Mouse (Mus musculus): Measurements from ENCODE around the gene Gm5800.
A peak's percentile ranks its signal among the peaks of the same experiment; 100 is the strongest.
"Not testable (repeated sequence)": the region's sequence is repeated elsewhere in the genome, so short reads cannot be mapped to it uniquely, and the experiment has no call there.

Gm5800 gene

GRCm38 (mm10) chr14:51717083-51717482 is at the start of gene Gm5800:
Gene Gm5800, minus strand, starts transcription at chr14:51717183.
- no peak for DNase-seq

GRCm38 (mm10) chr14:51755944-51756343 is 39.0 kb upstream of the Gm5800 start:
- DNase-seq, result no peak

- DNase-seq, result peak; percentile 2
Measured at GRCm38 (mm10) chr14:51740347-51741170, 23.6 kb upstream of the Gm5800 start.

DNA sequence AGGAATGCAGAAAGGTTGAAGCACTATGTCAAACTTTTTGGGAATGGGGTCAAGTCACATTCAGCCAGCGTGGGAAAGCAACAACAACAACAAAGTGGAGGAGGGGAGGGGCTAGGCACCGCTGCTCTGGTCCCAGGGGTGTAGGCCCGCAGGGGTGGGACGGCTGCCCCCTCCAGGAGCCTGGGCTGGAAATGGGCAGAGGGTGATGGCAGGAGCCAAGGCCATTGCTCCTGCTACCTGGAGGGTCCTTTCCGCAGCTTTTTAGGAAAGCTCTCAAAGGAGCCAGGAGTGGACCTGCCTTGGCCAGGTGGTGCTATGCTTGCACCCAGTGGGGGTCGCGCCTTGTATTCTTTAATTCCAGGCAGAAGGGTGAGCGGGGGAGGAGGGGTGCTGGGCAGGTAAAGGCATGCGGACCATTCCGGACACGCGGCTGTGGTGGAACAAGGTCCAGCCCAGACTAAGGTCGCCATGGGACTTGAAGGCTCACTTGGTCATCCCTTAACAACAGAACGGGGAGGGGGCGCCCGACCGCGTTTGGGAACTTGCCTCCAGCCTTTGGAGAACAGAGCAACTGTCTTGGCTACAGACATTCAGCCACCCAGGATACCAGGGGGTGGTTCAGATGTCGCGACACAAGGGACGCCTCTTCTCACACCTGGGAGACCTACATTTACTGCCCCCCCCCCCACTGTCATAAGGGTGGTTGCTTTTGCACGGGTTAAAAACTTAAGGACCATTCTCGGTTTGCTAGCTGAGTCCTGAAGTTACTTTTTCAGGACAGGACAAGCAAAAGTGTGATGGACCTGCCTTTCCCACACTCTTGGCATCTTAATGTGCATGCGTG is 22.4 kb upstream of the Gm5800 start:
- peak; percentile 1 for DNase-seq

GRCm38 (mm10) chr14:51738411-51739149 is 21.6 kb upstream of the Gm5800 start:
- peak; percentile 24 for DNase-seq

- DNase-seq, result peak; percentile 1
Measured at GRCm38 (mm10) chr14:51737967-51738366, 21.0 kb upstream of the Gm5800 start.

GRCm38 (mm10) chr14:51695368-51695767 is 21.6 kb downstream of the Gm5800 start, which contains the start of gene Gm17079:
Gene Gm17079, minus strand, starts transcription at chr14:51695468.
- not testable (repeated sequence) for DNase-seq

DNA sequence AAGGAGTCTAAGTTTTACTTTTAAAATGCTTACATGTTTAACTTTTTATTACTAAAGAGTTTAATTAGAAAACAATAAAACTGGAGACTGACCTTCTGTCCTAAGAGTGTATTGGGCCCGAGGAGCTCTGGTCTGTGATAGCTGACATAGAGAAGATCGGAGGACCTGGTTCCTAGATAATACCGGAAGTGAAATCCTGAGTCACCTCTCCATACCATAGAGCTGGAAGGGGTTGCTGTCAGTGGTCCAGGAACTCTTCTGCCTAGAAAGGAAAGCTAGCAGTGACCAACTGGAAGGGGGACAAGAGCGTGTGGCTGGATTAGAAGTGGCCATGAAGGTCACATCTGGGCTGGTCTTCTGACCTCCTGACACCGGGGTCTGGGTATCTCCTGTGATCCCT is 39.7 kb downstream of the Gm5800 start:
- no peak for DNase-seq

All from right cerebral cortex, postnatal 4 days (tissue).